Mouse (Mus musculus) forebrain, embryonic 15.5 days (tissue): Measurements from ENCODE around the gene Cenpn. TPM values are rescaled to one million over a fixed set of nuclear protein-coding genes. Genes with fewer than 3 reads are reported as not detected.

Experiments
- ATAC-seq: fragments of 200-750 bp; cut with Nextera tagmentation; replicated peaks from 2 replicates; pipeline ENCODE4 v1.8.0; 2017; ENCODE audit warnings: mild to moderate bottlenecking, moderate TSS enrichment, moderate library complexity
- H3K27ac ChIP-seq: fragments of 300-500 bp; sonication (generic); replicated peaks from 2 replicates; pipeline ENCODE4 v1.5.1; 2015; ENCODE audit warnings: mild to moderate bottlenecking, inconsistent platforms
- H3K27me3 ChIP-seq: fragments of 300-500 bp; sonication (generic); 2 replicates; pipeline ENCODE4 v1.6.1; 2015; ENCODE audit warnings: inconsistent platforms
- H3K36me3 ChIP-seq: fragments of 300-500 bp; sonication (generic); 2 replicates; pipeline ENCODE4 v1.6.1; 2015; ENCODE audit warnings: mild to moderate bottlenecking, inconsistent platforms
- H3K4me1 ChIP-seq: fragments of 300-500 bp; sonication (generic); 2 replicates; pipeline ENCODE4 v1.6.1; 2015; ENCODE audit warnings: inconsistent platforms
- H3K4me2 ChIP-seq: fragments of 300-500 bp; sonication (generic); replicated peaks from 2 replicates; pipeline ENCODE4 v1.6.1; 2015; ENCODE audit warnings: mild to moderate bottlenecking, inconsistent platforms
- H3K4me3 ChIP-seq: fragments of 300-500 bp; sonication (generic); 2 replicates; pipeline ENCODE4 v1.5.1; 2015; ENCODE audit warnings: mild to moderate bottlenecking, inconsistent platforms
- H3K9ac ChIP-seq: fragments of 300-500 bp; sonication (generic); replicated peaks from 2 replicates; pipeline ENCODE4 v1.6.1; 2015; ENCODE audit warnings: mild to moderate bottlenecking, inconsistent platforms
- H3K9me3 ChIP-seq: fragments of 300-500 bp; sonication (generic); 2 replicates; pipeline ENCODE4 v1.6.1; 2016; ENCODE audit warnings: inconsistent platforms
- WGBS: fragments of 180-500 bp; shearing (Covaris S2); methylation state at CpG from one replicate; pipeline ENCODE4 v1.1.7; 2015; ENCODE audit warnings: mixed read lengths; 5-methylcytosine and 5-hydroxymethylcytosine counted together
- polyA plus RNA-seq: library from polyadenylated mRNA; unstranded; fragments of >200 nt; fragmentation: Nextera tagmentation; extraction: Ambion mirVana; gene quantifications from 2 replicates; pipeline ENCODE4 v1.2.1, GENCODE M21; 2015

The Cenpn gene
- polyA plus RNA-seq, 1 experiment from 2014 or later, result 17.1 TPM

DNA sequence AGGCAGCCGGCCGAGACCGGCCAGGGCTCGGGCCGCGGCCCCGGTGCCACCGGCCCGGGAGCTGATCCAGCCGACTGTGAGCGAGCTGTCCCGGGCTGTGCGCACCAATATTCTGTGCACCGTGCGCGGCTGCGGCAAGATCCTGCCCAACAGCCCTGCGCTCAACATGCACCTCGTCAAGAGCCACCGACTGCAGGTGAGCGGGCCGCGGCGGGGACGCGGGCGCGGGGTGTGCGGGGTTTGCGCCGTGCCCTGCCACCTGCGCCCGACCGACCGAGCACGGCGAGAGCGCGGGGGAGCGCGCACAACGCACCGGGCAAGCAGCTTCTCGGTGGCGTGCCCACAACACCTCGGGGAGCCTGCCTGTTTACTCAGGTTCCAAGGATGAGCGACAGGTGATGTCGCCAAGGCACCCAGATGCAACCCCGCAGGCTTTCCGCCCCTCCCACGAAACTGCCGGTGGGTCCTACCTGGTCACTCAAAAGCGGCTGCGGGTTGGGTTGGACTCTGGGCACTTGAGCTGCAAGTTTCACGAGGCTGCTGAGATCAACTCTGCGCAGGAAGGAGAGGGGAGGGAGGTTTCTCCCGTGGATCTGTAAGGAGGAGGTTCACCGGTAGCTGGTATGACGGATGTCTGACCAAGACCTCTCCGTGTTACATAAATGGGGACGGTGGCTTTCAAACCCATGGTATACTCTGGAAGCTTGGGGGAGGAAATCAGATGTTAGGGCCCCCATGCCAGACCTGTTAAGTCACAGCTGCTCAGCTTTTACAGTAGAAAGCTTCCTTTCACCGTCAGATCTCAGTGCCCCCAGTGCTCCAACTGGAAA lies 22.2 kb downstream of the Cenpn start:
- H3K9me3 ChIP-seq, result no peaks in the 10 kb centered on the region
- H3K27me3 ChIP-seq, result no peaks in the 10 kb centered on the region
- peak; percentile 75 for ATAC-seq
- H3K4me1 ChIP-seq, result peaks cover 10% of the 10 kb centered on the region
- H3K27ac ChIP-seq, result peak overlapping the region; percentile 63; the same call in 1 of the 2 replicates
- peak overlapping the region; percentile 78 for H3K4me2 ChIP-seq
- H3K9ac ChIP-seq, result peak overlapping the region; percentile 92
- no peaks in the 10 kb centered on the region for H3K36me3 ChIP-seq
- under 1% methylated on average over 62 of the region's 62 CpGs for WGBS
- peak overlapping the region; percentile 99 for H3K4me3 ChIP-seq

DNA sequence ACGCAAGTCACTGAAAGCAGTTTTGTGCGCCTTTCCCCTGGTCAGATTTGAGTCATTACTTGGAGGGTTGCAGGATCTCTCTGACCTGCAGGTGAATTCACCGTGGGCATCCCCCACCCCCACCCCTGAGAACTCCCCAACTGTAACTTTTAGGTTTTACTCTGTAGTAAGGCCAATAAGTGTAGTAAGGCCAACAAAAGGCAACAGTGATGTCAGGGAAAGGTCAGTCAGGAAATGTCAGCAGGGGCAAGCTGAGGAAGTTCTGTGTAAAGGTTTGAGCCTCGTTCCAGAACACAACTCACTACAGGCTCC lies 22.8 kb downstream of the Cenpn start:
- Histone ChIP-seq H3K4me1 (peaks cover 10% of the 10 kb centered on the region), H3K9me3 (no peaks in the 10 kb centered on the region), H3K27ac (no peak overlapping the region), H3K9ac (peak overlapping the region; percentile 92), H3K27me3 (no peaks in the 10 kb centered on the region), H3K4me2 (peak overlapping the region; percentile 78), H3K4me3 (peak overlapping the region; percentile 99), H3K36me3 (no peaks in the 10 kb centered on the region)
- WGBS, result 18% methylated on average over 4 of the region's 4 CpGs
- ATAC-seq, result no peak

- Histone ChIP-seq H3K4me3 (no peak overlapping the region), H3K27ac (no peak overlapping the region), H3K9ac (no peak overlapping the region), H3K4me2 (no peak overlapping the region), H3K27me3 (no peaks in the 10 kb centered on the region), H3K9me3 (no peaks in the 10 kb centered on the region), H3K4me1 (peaks cover 10% of the 10 kb centered on the region), H3K36me3 (no peaks in the 10 kb centered on the region)
- 91% methylated on average over 9 of the region's 9 CpGs for WGBS
- no peak for ATAC-seq
These were observed 23.8 kb downstream of the Cenpn start for GRCm38 (mm10) chr8:116945169-116945910.

- 84% methylated on average over 21 of the region's 21 CpGs for WGBS
- H3K4me2 ChIP-seq, result no peak overlapping the region
- no peak overlapping the region for H3K27ac ChIP-seq
- H3K4me3 ChIP-seq, result no peak overlapping the region
- H3K27me3 ChIP-seq, result no peaks in the 10 kb centered on the region
- H3K9ac ChIP-seq, result no peak overlapping the region
- no peaks in the 10 kb centered on the region for H3K9me3 ChIP-seq
- no peak for ATAC-seq
- H3K4me1 ChIP-seq, result peaks cover 10% of the 10 kb centered on the region
- H3K36me3 ChIP-seq, result no peaks in the 10 kb centered on the region
These were observed 24.8 kb downstream of the Cenpn start for GRCm38 (mm10) chr8:116946268-116946838.

DNA sequence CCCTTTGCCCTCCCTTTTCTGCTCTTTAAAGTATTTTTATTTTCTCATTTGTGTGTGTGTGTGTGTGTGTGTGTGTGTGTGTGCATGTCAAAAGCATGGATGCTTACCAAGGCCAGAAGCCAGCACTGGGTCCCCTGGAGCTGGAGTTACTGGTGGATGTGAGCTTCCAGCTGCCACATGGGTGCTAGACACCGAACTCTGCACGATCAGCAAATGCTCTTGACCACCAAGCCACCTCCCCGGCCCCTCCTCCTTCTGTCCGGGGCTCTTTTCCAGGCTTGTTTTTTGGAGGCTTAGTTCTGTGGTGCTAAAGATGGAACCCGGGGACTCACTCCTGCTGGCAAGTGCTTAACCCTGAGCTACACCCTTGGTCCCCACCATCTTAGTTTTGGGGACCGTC lies 25.3 kb downstream of the Cenpn start:
- no peak overlapping the region for H3K27ac ChIP-seq
- no peak for ATAC-seq
- H3K4me1 ChIP-seq, result peaks cover 10% of the 10 kb centered on the region
- H3K9me3 ChIP-seq, result no peaks in the 10 kb centered on the region
- H3K36me3 ChIP-seq, result no peaks in the 10 kb centered on the region
- no peak overlapping the region for H3K9ac ChIP-seq
- no peaks in the 10 kb centered on the region for H3K27me3 ChIP-seq
- H3K4me2 ChIP-seq, result no peak overlapping the region
- no peak overlapping the region for H3K4me3 ChIP-seq
- WGBS, result 90% methylated on average over 6 of the region's 6 CpGs

GRCm38 (mm10) chr8:116947589-116947988 lies 26.1 kb downstream of the Cenpn start:
- Histone ChIP-seq H3K4me3 (no peak overlapping the region), H3K27ac (no peak overlapping the region), H3K4me2 (no peak overlapping the region), H3K27me3 (no peaks in the 10 kb centered on the region), H3K9ac (no peak overlapping the region), H3K4me1 (peaks cover 10% of the 10 kb centered on the region), H3K36me3 (no peaks in the 10 kb centered on the region), H3K9me3 (no peaks in the 10 kb centered on the region)
- no peak for ATAC-seq
- WGBS, result 91% methylated on average over 7 of the region's 7 CpGs

DNA sequence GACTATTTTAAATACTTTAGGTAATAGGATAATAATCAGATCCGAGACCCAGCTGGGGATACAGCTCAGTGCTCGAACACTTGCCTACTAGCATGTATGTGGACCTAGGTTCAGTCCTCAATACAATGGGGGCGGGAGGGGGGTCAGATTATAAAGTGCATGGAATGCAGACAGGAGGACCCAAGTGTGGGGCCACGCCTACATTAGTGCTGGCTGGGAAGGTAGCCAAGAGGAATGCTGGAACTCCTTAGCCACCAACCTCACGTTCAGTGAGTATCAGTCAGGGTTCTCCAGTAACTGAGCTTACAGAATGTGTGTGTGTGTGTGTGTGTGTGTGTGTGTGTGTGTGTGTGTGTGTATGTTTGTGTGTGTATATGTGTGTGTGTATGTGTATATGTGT lies 29.8 kb downstream of the Cenpn start:
- Histone ChIP-seq H3K4me2 (no peak overlapping the region), H3K9ac (no peak overlapping the region), H3K27me3 (no peaks in the 10 kb centered on the region), H3K4me1 (no peaks in the 10 kb centered on the region), H3K27ac (no peak overlapping the region), H3K36me3 (peaks cover 17% of the 10 kb centered on the region), H3K9me3 (no peaks in the 10 kb centered on the region), H3K4me3 (no peak overlapping the region)
- 57% methylated on average over 5 of the region's 5 CpGs for WGBS
- ATAC-seq, result no peak

GRCm38 (mm10) chr8:116951778-116952177 lies 30.2 kb downstream of the Cenpn start:
- no peak overlapping the region for H3K9ac ChIP-seq
- H3K36me3 ChIP-seq, result peaks cover 21% of the 10 kb centered on the region
- no peak overlapping the region for H3K4me3 ChIP-seq
- 94% methylated on average over 2 of the region's 2 CpGs for WGBS
- ATAC-seq, result no peak
- H3K27me3 ChIP-seq, result no peaks in the 10 kb centered on the region
- no peaks in the 10 kb centered on the region for H3K9me3 ChIP-seq
- H3K4me2 ChIP-seq, result no peak overlapping the region
- no peak overlapping the region for H3K27ac ChIP-seq
- no peaks in the 10 kb centered on the region for H3K4me1 ChIP-seq

- H3K36me3 ChIP-seq, result peaks cover 28% of the 10 kb centered on the region
- no peak overlapping the region for H3K4me2 ChIP-seq
- no peak overlapping the region for H3K9ac ChIP-seq
- no peaks in the 10 kb centered on the region for H3K27me3 ChIP-seq
- H3K4me1 ChIP-seq, result no peaks in the 10 kb centered on the region
- no peaks in the 10 kb centered on the region for H3K9me3 ChIP-seq
- ATAC-seq, result no peak
- H3K4me3 ChIP-seq, result no peak overlapping the region
- WGBS, result 90% methylated on average over 8 of the region's 8 CpGs
- H3K27ac ChIP-seq, result no peak overlapping the region
These were observed 30.9 kb downstream of the Cenpn start for GRCm38 (mm10) chr8:116952428-116952827.

DNA sequence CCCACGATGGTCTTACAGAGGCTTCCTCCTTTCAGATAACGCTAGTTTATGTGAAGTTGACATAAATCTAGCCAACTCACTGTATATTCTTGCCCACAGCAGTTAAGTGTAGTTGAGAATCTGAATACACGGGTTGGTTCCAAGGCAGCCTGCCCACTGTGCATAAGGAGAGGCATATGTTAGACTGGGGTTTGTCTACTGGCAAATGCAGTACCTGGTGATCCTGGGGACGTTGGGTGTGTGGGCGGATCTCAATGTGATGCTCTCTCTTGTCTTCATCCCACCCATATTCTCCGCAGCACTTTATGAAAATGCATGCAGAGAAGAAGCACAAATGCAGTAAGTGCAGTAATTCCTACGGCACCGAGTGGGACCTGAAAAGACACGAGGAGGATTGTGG lies 32.9 kb downstream of the Cenpn start:
- Histone ChIP-seq H3K27ac (no peak overlapping the region), H3K4me1 (no peaks in the 10 kb centered on the region), H3K36me3 (peaks cover 34% of the 10 kb centered on the region), H3K4me3 (no peak overlapping the region), H3K9me3 (no peaks in the 10 kb centered on the region), H3K4me2 (no peak overlapping the region), H3K9ac (no peak overlapping the region), H3K27me3 (no peaks in the 10 kb centered on the region)
- ATAC-seq, result no peak
- 90% methylated on average over 9 of the region's 9 CpGs for WGBS

DNA sequence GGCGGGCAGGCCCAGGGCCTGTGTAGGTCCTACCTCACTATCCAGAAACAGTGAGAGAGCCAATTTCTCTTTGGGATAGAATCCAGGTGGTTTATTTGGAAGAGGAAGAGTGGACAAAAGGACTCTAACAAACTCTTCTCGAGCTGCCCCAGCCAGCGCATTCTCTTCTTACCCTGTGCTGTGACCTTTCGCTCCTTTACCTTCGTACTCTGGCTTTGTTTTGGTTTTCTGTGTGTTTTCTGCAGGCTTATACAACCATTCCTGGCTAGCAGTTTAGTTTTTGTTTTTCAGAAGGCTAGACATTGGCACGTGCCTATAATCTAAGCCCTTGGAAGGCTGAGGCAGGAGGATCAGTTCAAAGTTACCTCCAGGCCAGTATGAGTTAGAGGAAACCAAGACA lies 48.0 kb downstream of the Cenpn start:
- 82% methylated on average over 6 of the region's 6 CpGs for WGBS
- H3K9me3 ChIP-seq, result no peaks in the 10 kb centered on the region

DNA sequence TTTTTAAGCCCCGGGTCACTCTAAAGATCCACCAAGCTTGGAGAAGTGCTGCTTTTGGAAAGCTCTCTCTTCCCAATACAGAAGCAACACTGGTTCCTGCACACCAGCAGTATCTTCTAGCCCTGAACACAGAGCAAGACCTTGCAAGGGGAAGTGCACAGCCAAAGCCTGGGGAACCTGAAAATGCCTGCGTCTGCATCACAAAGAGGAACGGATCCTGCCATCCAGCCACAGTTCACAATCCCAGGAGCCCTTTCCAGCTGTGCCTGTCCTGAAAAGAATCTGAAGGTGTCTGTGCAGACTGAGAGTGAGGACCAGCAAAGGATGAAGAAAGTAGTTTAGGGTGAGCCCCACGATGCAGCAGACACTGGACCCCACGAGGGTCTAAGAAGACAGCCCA lies 53.5 kb downstream of the Cenpn start:
- Histone ChIP-seq H3K4me2 (no peak overlapping the region), H3K4me3 (no peak overlapping the region), H3K9ac (no peak overlapping the region), H3K9me3 (no peaks in the 10 kb centered on the region), H3K36me3 (no peaks in the 10 kb centered on the region), H3K27ac (no peak overlapping the region), H3K27me3 (no peaks in the 10 kb centered on the region), H3K4me1 (peaks cover 12% of the 10 kb centered on the region)
- ATAC-seq, result no peak
- 34% methylated on average over 5 of the region's 5 CpGs for WGBS

More for the DNA sequence above, 48.0 kb downstream of the Cenpn start:
- no peaks in the 10 kb centered on the region for H3K36me3 ChIP-seq
- no peak overlapping the region for H3K27ac ChIP-seq
- no peak for ATAC-seq
- H3K27me3 ChIP-seq, result no peaks in the 10 kb centered on the region
- H3K4me1 ChIP-seq, result no peaks in the 10 kb centered on the region
- H3K4me2 ChIP-seq, result no peak overlapping the region
- no peak overlapping the region for H3K9ac ChIP-seq
- H3K4me3 ChIP-seq, result no peak overlapping the region
